Mouse (Mus musculus): ENCODE results near the gene Nr1d1.

The Nr1d1 gene

DNA sequence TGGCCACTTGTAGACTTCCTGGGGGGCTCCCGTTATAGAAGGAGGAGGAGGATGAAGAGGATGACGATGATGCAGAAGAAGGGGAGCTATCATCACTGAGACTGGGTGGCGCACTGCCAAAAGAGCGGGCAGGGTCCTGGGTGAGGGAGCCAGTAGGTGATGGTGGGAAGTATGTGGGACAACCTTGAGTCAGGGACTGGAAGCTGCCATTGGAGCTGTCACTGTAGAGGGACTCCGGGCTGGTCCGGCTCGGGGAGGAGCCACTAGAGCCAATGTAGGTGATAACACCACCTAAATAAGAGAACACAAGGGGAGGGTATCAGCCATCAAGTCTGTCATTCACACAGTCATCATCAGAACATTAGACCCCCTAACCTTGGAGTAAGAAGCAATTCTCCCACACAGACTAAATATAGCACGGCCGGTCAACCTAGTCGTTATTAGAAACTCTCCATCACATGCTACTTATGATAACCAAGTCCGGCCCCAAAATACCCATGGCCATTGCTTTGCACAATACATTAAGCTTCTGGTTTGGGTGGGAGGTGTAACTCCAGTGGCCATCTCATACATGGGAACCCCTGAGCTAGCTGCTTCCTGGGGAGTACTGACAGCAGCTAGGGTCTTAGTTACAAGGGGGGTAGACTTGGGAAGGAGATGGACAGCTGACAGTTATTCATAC lies 3.1 kb downstream of the Nr1d1 start:
- in situ Hi-C loops (cut with MboI, MseI) = loop anchor here in 1 of 2 experiments (10.0 kb wide), 2 partner anchors 297 to 333 kb away; no protein-coding TSS in a partner anchor

DNA sequence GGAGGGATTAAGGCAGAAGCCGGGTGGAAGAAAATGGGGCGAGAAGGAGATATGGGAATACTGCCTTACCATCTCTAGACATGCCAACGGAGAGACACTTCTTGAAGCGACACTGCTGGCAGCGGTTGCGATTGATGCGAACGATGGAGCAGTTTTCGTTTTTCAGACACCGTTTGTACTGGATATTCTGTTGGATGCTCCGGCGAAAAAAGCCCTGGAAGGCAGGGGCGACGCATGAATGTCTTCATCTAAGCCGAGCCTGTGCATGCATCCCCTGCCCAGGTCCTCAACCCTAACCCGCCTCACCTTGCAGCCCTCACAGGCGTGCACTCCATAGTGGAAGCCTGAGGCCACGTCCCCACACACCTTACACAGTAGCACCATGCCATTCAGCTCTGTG lies 4.0 kb downstream of the Nr1d1 start:
- in situ Hi-C loops (cut with MboI, MseI) = loop anchor here in 1 of 2 experiments (10.0 kb wide), 2 partner anchors 296 to 334 kb away; no protein-coding TSS in a partner anchor

DNA sequence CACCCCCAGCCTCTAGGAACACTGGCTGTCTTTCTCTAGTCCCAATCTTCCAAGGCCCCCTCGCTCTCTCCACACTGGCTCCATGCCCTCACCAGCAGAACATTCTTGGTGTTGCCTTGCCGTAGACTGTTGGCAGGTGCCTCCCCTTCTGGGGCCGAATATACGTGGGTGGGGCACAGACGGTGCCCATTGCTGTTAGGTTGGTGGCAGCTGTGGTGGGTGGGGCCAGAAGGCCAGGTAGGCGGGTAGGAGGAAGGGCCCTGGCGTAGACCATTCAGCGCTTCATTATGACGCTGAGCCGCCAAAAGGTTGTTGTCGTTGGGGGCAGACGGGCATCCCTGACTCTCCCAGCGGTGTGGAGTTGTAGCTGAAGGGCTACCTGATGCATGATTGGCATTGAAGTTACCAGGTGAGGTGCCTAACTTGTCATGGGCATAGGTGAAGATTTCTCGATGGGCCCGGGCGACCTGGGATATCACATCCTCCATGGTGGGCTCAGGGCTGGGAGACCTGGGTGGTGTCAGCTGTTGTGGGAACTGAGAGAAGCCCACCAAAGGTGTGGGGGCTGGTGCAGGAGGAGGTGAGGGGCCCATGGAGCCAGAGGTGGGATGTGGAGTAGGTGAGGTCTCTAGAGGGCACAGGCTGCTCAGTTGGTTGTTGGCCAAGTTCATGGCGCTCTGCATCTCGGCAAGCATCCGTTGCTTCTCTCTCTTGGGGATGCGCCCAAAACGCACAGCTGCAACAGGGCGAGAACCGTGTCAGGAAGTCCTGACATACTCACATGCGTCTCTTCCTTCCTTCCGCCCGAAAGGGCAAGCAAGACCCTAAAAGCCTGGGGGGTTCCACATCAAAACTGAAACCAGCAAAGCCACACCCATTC lies 4.8 kb downstream of the Nr1d1 start:
- in situ Hi-C loops (cut with MboI, MseI) = loop anchor here in 1 of 2 experiments (10.0 kb wide), 2 partner anchors 296 to 334 kb away; no protein-coding TSS in a partner anchor

DNA sequence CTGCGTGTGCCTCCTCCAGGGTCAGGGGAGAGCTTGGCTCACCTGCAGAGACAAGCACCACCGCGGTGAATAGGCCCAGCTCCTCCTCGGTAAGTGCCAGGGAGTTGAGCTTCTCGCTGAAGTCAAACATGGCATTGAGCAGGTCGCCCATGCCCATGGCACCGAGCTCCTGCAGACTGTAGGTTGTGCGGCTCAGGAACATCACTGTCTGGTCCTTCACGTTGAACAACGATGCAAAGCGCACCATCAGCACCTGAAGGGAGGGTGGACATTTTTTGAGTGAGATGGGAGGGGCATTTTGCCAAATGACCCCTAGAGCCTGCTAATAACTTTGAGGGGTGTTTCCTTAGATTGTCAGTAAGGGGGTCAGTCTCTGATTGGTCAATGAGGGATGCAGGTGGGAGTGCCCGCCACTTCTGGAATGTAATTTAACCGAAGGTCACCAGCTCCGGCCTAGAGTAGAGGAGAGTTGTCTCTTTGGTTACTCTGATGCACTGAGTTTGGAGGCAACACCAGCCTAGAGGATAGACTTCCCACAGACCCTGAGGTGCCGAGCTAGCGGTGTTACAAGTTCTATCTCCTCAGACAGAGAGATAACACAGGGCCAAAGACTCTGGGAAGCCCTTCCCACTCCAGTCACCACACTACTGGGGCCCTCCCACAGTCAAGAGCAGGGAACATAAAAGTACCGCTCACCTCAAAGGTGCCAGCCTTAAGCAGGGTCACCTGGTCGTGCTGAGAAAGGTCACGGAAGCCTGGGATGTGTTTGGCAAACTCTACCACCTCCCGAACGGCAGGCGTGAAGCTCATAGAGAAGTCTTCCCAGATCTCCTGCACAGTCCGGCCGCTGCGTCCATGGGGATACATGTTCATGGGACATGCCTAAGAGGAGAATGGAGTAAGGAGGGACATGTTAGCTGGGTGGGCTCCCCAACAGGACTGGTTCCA lies 5.9 kb downstream of the Nr1d1 start:
- in situ Hi-C loops (cut with MboI, MseI) = no loop called here

DNA sequence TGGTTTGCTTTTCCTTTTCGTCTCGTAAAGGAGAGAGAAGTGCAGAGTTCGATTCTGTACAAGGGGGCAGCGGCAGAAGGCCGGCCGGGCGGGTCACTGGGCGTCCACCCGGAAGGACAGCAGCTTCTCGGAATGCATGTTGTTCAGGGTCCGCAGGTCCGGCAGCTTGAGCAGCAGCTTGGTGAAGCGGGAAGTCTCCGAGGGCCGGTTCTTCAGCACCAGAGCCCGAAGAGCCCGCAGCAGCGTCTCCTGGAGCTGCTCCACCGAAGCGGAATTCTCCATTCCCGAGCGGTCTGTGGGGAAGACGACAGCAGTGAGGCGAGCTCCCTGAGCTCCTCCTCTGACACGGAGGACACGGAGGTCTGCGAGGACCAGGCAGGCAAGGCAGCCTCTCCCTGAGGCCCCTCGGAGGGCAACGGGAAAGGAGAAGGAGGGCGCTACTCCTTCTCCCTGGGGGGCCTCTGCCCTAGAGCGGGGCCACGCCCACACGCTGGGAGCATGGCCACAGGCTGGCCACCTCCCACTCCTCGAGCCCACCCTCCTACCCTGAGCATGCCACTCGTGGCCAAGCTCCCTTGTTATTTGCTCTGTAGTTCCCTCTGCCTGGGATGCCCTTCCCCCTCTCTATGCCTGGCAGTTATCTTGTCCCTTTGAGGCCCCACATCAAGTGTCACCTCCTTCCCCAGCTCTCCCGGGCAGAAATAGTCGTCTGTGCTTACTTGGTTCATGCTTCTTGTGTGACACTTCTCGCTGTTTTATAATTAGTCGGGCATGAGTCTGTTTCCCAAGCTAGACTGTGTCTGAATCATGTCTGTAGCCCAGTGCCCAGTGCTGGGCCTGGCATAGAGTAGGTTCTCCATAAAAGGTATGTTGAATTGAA lies 6.8 kb downstream of the Nr1d1 start:
- in situ Hi-C loops (cut with MboI, MseI) = no loop called here

DNA sequence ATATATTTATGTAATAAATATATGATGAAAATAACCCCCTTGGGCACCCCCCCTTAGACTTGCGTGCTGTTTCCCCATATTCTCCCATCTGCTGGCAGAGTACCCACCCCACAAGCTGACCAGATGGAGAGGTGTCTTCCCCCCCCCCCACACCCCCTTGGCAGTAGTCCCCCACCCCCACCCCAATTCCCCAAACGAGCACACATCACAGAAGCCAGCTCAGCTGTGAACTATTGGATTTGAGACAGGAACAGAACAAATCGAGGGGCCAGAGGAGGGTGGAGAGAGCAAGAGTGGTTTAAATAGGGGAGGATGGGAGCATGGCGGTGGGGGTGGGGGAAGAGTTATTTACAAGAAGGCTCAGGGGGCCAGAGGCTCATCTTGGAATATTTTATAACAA lies 7.4 kb downstream of the Nr1d1 start:
- in situ Hi-C loops (cut with MboI, MseI) = no loop called here

DNA sequence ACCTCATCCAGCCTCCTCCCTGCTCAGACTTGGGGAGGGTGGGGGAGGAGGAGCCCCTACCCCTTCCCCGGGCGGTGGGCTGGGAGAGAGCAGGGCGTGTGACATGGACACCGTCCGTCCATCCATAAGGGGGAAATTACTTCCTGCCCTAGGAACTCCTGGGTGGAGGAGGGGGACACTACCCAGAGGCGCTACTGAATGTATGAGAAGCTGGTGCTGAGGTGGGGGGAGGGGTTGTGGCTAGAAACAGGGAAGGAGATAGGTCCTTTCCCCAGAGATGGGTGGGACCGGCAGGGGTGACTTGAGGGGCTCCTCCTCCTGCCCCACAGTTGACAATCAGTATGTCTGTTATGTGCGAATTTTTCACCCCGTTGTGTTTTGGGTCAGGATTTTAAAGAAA lies 7.9 kb downstream of the Nr1d1 start:
- in situ Hi-C loops (cut with MboI, MseI) = no loop called here

DNA sequence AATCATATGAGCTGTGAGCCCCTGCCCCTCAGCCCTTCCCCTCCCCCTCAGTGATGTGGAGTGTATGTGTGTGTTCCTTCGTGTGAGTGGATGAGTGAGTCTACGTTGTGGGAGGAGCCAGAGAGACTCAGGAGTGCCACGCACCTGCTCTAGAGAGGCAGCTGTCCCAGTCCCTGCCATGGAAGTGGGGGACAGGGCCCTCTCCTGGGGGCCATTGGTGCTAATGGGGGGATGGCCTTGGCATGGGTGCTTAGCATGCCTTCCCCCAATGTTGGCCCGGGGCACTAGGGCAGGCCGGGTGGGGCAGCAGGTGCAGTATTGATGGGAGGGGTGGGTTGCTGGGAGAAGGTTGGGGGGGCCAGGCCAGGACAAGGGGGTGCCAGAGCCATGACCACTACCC lies 8.3 kb downstream of the Nr1d1 start:
- in situ Hi-C loops (cut with MboI, MseI) = no loop called here

DNA sequence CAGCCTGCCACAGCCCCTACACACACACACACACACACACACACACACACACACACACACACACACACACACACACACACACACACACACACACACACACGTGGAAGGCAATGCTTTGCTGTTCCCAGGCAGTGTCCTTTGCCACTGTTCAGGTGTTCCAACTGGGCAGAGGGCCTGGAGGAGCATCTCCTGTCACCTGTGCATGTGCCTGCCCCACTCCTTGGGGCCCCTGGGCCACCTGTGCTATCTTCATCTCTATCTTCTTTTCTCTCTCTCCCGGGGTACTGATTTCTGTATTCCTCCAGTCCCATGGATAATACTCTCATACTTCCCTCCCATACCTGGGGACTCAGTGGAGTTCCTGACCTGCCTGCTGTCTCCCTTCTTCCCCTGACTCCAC lies 8.8 kb downstream of the Nr1d1 start:
- in situ Hi-C loops (cut with MboI, MseI) = no loop called here

DNA sequence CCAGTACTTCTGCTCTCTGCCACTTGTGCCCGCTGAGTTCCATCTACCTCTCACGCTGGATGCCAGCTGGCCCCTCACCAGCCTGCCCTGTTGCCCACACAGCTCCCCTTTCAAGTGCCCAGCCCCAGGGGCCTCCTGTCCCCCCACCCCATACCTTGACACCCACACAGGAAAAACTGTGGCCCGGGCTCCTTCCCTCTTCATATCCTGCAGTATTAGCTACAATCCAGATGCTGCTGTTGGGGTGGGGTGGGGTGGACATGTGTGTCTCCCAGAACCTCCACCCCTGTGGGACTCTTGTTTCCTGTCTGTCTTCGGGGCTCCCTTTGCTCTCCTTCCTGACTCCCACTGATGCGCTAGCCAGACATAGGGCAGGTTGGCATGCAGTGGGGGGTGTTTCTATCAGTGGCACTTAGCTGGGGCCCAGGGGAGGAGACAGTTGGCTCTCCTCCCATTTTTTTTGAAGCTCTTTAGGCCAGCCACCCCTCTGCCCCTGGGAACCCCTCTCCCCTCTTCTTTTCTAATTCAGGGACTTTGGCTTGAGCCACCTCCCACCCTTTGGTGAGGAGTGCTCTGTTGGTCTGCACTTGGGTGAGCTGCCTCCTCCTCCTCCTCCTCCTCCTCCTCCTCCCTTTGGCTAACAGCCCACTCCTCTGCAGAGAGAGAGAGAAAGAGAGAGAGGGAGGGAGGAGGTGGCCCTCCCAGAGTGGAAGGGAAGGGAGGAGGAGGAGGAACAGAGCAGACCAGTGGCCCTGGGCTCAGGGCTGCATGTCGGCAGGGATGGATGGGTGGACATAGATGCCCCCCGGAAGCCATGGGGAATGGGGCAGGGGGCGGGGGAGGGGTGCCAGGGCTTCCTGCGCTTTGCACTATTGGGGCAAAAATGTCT lies 9.5 kb downstream of the Nr1d1 start:
- in situ Hi-C loops (cut with MboI, MseI) = no loop called here

DNA sequence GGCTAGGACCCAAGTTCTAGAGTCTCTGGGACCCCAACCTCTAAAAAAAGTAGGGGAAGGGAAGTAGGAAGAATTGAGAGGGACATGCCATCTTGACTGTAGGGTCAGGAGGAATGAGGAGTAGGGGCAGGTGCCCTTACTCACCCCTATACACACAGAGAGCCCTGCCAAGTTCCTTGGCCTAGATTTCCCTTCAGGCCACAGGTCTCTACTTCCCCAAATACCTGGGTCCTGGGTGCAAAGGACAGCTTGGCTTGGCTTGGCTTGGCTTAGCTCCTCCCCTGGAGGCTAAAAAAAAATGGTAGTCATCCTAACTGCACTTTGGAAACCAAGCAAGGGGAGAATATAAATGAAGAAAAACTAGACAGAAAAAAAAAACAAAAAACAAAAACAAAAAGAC lies 10.4 kb downstream of the Nr1d1 start:
- in situ Hi-C loops (cut with MboI, MseI) = loop anchor here in 1 of 2 experiments (5.0 kb wide), 1 partner anchor 732 kb away; no protein-coding TSS in a partner anchor

DNA sequence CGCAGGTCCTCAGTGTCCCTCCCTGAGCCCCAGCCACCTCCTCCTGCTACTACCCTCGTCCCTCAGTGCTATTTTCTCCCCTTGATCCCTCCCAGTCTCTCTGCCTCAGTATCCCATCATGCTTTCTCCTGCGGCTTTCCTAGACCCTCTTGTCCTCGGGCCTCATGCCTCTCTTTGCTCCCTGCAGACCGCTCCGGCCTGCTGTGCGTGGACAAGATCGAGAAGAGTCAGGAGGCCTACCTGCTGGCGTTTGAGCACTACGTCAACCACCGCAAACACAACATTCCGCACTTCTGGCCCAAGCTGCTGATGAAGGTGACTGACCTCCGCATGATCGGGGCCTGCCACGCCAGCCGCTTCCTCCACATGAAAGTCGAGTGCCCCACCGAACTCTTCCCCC lies 11.0 kb downstream of the Nr1d1 start:
- in situ Hi-C loops (cut with MboI, MseI) = loop anchor here in 1 of 2 experiments (5.0 kb wide), 1 partner anchor 732 kb away; no protein-coding TSS in a partner anchor

DNA sequence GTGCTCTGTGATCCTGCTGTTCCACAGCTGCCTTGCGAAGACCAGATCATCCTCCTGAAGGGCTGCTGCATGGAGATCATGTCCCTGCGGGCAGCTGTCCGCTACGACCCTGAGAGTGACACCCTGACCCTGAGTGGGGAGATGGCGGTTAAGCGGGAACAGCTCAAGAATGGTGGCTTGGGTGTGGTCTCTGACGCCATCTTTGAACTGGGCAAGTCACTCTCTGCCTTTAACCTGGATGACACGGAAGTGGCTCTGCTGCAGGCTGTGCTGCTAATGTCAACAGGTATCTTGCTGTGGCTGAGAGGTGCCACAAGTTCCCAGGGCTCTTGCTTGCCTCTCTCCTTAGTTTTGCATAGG lies 11.7 kb downstream of the Nr1d1 start:
- in situ Hi-C loops (cut with MboI, MseI) = loop anchor here in 1 of 2 experiments (5.0 kb wide), 1 partner anchor 731 kb away; no protein-coding TSS in a partner anchor

DNA sequence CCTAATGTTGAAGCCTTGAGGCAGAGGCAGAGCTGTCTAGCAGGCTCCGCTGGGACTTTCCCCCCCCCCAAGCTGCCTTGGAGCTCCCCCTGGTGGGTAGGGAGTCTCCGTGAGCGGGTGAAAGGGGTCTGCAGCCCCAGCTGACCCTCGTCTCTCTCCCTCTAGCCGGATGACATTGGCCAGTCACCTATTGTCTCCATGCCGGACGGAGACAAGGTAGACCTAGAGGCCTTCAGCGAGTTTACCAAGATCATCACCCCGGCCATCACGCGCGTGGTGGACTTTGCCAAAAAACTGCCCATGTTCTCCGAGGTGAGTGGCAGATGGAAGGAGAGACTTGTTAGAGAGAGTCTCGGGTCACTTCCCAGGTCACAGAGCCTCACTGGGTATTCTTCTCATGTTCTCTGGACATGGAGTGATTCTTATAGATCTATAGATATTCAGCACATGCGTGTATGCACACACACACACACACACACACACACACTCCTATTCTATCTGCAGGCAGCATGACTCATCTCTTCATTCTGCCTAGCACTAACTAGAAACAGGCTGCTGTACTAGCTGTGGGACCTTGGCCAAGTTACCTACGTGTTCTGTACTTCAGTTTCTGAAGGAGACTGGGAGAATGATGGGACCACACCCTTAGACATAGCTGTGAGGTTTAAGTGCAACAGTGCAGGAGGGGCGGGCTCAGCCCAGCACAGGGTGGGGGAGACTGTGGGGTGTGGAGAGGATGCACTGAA lies 12.2 kb downstream of the Nr1d1 start:
- in situ Hi-C loops (cut with MboI, MseI) = loop anchor here in 1 of 2 experiments (5.0 kb wide), 1 partner anchor 731 kb away; no protein-coding TSS in a partner anchor

DNA sequence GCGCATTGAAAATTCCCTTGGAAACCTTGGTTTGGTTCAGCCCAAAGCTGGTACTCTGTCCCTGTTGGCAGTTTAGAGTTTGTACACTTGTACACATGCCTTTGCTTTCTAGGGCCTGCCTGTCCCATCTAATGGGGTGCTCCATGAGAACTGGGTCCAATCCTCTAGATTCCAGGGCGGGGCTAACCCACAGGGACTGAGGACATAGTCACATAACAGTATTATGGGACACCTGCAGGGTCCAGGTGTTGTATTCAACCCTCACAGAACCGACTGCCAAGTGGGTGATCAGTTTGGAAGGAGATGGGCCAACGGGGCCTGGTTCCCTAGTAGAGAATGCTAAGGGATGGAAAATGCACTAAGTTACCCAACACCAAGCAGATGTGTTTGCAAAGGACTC lies 13.2 kb downstream of the Nr1d1 start:
- in situ Hi-C loops (cut with MboI, MseI) = loop anchor here in 1 of 2 experiments (5.0 kb wide), 1 partner anchor 730 kb away; no protein-coding TSS in a partner anchor

DNA sequence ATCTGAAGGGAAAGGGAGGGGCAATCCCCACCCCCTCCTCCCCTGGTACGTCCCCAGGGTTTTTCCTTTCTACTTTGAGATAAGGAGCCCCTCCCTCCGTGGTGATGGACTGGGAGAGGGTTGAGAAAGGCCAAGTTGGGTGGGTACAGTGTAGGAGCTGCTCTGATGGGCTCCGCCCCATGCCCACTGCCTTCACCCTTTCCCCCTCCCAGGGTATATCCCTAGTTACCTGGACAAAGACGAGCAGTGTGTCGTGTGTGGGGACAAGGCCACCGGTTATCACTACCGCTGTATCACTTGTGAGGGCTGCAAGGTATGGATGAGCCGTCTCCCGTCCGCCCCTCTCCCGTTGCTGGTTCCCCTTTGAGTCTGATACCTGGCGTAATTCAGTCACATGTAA lies 18.4 kb downstream of the Nr1d1 start:
- in situ Hi-C loops (cut with MboI, MseI) = loop anchor here in 1 of 2 experiments (5.0 kb wide), 1 partner anchor 54 kb away; the partner anchor contains the start of gene Csf3

DNA sequence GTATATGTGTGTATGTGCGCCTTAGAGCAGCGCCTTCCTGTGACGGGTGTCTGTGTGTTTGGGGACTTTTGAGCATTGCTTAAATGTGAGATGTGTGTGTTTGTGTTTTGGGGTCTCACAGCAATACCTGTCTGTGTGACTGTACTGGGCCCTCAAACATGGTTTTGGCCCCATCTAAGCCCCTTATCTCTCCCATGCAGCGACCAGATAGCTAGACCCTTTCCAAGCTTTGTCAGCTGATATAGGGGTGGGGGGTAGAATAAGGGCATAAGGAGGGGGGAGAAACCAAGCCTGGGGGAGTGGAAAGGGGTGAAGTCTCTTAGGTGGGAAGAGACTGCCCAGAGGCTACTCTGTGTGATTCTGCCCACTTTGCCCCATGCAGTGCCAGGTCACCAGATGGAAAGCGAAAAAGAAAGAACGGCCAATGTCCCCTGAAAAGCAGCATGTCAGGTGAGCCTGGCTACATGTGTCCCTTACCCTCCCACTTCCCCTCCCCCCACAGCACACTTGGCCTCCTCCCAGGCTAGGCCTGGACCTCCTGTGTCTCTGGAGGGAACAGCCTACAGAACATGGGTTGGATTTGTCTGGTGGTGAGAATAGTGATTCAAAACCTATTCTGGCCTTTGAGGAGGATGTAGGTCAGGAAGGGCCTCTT lies 19.3 kb downstream of the Nr1d1 start:
- in situ Hi-C loops (cut with MboI, MseI) = loop anchor here in 1 of 2 experiments (5.0 kb wide), 1 partner anchor 54 kb away; the partner anchor contains the start of gene Csf3
